Mouse (Mus musculus) heart, postnatal 0 days (tissue): Measurements from ENCODE around the gene Chpt1.

Source experiments
- CTCF ChIP-seq: IDR thresholded peaks from 2 replicates; pipeline ENCODE4 v1.5.1; 2016; ENCODE audit warnings: antibody characterized with exemption, control low read depth, low read depth
- EP300 ChIP-seq: IDR thresholded peaks from 2 replicates; pipeline ENCODE4 v1.6.1; 2016; ENCODE audit warnings: antibody characterized with exemption, low read depth

DNA sequence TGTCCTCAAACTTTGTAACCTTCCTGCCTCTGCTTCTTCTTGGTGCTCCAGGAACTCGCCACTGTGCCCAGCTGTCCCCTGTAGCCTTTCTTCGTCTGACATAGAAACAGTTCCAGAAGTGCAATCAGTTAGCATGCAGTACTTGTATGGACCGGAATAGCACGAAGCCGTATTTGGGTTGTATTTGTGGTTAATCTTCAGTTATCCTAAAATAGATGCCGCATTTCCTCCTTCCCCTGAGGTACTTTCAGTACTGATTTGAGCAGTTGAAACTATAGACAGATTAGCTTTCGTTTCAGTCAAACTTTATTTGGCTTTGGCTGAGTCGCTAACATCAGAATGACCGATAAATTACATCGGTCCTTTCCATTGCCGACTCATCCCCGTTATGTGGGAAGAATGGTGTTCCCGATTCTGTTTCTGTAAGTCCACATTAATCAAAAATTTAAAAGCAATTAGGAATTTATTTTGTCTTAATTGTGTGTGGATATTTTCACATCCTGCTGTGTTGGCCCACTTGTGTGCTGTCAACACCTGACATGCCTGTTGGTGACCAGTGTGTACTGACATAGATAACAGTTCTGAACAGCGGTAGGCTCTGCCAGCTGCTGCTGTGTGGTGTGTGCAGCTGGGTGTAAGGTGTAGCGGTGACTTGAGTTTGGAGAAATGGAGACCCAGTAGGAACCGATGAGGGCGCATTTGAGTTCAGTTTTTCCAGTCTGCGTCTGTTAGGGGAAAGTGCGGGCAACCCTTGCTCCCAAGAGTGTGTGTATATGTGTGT is 83.0 kb downstream of the Chpt1 start:
- TF ChIP-seq CTCF (no peak), EP300 (no peak)
